ENCODE assay signal across 9 mouse cellular contexts in the genomic region with DNA sequence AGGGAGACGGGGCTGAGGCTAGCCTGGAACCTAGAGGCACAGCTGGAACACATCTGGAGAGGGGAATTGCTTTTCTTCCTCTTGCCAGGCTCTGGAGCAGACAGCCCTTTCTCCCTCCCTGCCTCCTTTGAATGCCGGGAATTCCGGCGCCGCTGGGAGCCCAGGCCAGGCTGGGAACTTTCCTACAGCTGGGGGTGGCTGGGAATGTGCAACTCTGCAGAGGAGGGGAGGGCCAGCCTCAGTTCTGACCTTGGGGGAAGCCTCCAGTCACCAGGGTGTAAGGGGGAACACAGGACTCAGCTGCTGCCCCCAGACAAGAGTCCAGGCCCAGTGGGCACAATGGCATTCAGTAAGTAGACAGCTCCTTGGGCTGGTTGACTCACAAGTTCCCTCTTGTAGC. TPM values are rescaled to one million over a fixed set of nuclear protein-coding genes. Genes with fewer than 3 reads are reported as not detected.
DNase-seq lines count a peak whose midpoint lies in the region; ATAC-seq lines count a peak whose summit lies in the region.
"Had no signal": no experiment of that assay in that cellular context is flagged by ENCODE, and none has a peak within 500 bp of the region (broad histone marks: within the 10 kb centered on the region; RNA-seq: fewer than 3 reads in every experiment).

No protein-coding gene starts in this region.

- no peaks in the 10 kb centered on the region for H3K9me3 ChIP-seq in heart, embryonic 11.5 days (replicated peaks; ENCODE audit: control insufficient read depth, low read length)
- no peaks in the 10 kb centered on the region for H3K9me3 ChIP-seq in kidney, embryonic 14.5 days (ENCODE audit: control insufficient read depth, low read length)

- H3K4me3 ChIP-seq in heart, embryonic 11.5 days (ENCODE audit: low read depth, low read length): no peak overlapping the region
- no peak overlapping the region for H3K4me3 ChIP-seq in kidney, embryonic 14.5 days (ENCODE audit: low read length)

- peak; percentile 49; the same call in 1 of the 2 replicates for ATAC-seq in heart, embryonic 11.5 days (replicated peaks; ENCODE audit: insufficient number of reproducible peaks, low FRiP score, low TSS enrichment)
- peak; percentile 44 for ATAC-seq in kidney, embryonic 14.5 days (ENCODE audit: low FRiP score, low TSS enrichment)

- 0 out of 2 replicates have a peak overlapping the region, but pooled peaks have one; percentile 34 for H3K9ac ChIP-seq in heart, embryonic 11.5 days (ENCODE audit: low read depth, low read length)
- peak overlapping the region; percentile 18; the same call in 1 of the 2 replicates for H3K9ac ChIP-seq in kidney, embryonic 14.5 days (ENCODE audit: low read depth, low read length)

- peak overlapping the region; percentile 33 for H3K4me2 ChIP-seq in heart, embryonic 11.5 days
- no peak overlapping the region for H3K4me2 ChIP-seq in kidney, embryonic 14.5 days (replicated peaks; ENCODE audit: low read depth, low read length)

- WGBS in heart, embryonic 11.5 days (ENCODE audit: insufficient replicate concordance): 9% methylated on average over 5 of the region's 5 CpGs
- 3% methylated on average over 5 of the region's 5 CpGs for WGBS in kidney, embryonic 14.5 days

- peaks cover 27% of the 10 kb centered on the region for H3K4me1 ChIP-seq in heart, embryonic 11.5 days (ENCODE audit: control insufficient read depth, insufficient read depth, low read length)
- H3K4me1 ChIP-seq in kidney, embryonic 14.5 days (ENCODE audit: control insufficient read depth, insufficient read depth, low read length): peaks cover 18% of the 10 kb centered on the region

- peak overlapping the region; percentile 87 for H3K27ac ChIP-seq in heart, embryonic 11.5 days (ENCODE audit: low read depth, low read length)
- peak overlapping the region; percentile 77; the same call in 1 of the 2 replicates for H3K27ac ChIP-seq in kidney, embryonic 14.5 days (ENCODE audit: low read depth, low read length)
- H3K27ac ChIP-seq: macrophage had no signal

- no peaks in the 10 kb centered on the region for H3K27me3 ChIP-seq in heart, embryonic 11.5 days (ENCODE audit: control insufficient read depth, insufficient read depth, low read length)
- H3K27me3 ChIP-seq in kidney, embryonic 14.5 days (ENCODE audit: control insufficient read depth, insufficient read depth, low read length): no peaks in the 10 kb centered on the region

- DNase-seq in ovary, adult 18-20 months (ENCODE audit: low spot score): peak; percentile 61
- no peak for DNase-seq in ovary, postnatal 14 days (ENCODE audit: low spot score)
- peak; percentile 79 to 90 for DNase-seq in lung, postnatal 4 days
- DNase-seq in layer of hippocampus, postnatal 36 days: no peak
- no peak for DNase-seq in spleen, postnatal 4 days (ENCODE audit: low spot score in 2 of 2)
- no peak for DNase-seq in layer of hippocampus, postnatal 10 days (ENCODE audit: low spot score in 2 of 2)

- peaks cover 44% of the 10 kb centered on the region for H3K36me3 ChIP-seq in heart, embryonic 11.5 days (ENCODE audit: control insufficient read depth, insufficient read depth, low read length)
- H3K36me3 ChIP-seq in kidney, embryonic 14.5 days (ENCODE audit: control insufficient read depth, insufficient read depth, low read length): peaks cover 57% of the 10 kb centered on the region

RNA-seq across cellular contexts. Expression of a gene that starts 6.5 kb away (rescaled TPM):
- polyA plus RNA-seq in heart, embryonic 11.5 days (2014; fragmentation: Nextera tagmentation; extraction: Ambion mirVana): 750 and 792 TPM in 2 replicates
- 1,287 and 1,567 TPM in 2 replicates for polyA plus RNA-seq in kidney, embryonic 14.5 days (2014; fragmentation: Nextera tagmentation; extraction: Ambion mirVana)
- total RNA-seq in layer of hippocampus, postnatal 36 days (2021): 100 to 1,000 TPM; 454 to 471 TPM
- 100 to 1,000 TPM; 563 to 624 TPM for total RNA-seq in layer of hippocampus, postnatal 10 days (2021)

RNA-seq across cellular contexts. Expression of a gene that starts 15.4 kb away (rescaled TPM):
- 44.6 and 47.8 TPM in 2 replicates for polyA plus RNA-seq in heart, embryonic 11.5 days (2014; fragmentation: Nextera tagmentation; extraction: Ambion mirVana)
- polyA plus RNA-seq in kidney, embryonic 14.5 days (2014; fragmentation: Nextera tagmentation; extraction: Ambion mirVana): 52.4 and 70.8 TPM in 2 replicates
- 1 to 10 TPM; 5.5 to 7.4 TPM for total RNA-seq in layer of hippocampus, postnatal 36 days (2021)
- 10 to 100 TPM; 13.5 to 13.6 TPM for total RNA-seq in layer of hippocampus, postnatal 10 days (2021)

RNA-seq across cellular contexts. Expression of a gene that starts 18.4 kb away (rescaled TPM):
- 55.2 and 60.3 TPM in 2 replicates for polyA plus RNA-seq in heart, embryonic 11.5 days (2014; fragmentation: Nextera tagmentation; extraction: Ambion mirVana)
- 46.6 and 84.5 TPM in 2 replicates for polyA plus RNA-seq in kidney, embryonic 14.5 days (2014; fragmentation: Nextera tagmentation; extraction: Ambion mirVana)
- total RNA-seq in layer of hippocampus, postnatal 36 days (2021): 100 to 1,000 TPM; 114 to 122 TPM
- total RNA-seq in layer of hippocampus, postnatal 10 days (2021): 100 to 1,000 TPM; 105 to 109 TPM

RNA-seq across cellular contexts. Expression of a gene that starts 23.1 kb away (rescaled TPM):
- 10.9 and 11.6 TPM in 2 replicates for polyA plus RNA-seq in heart, embryonic 11.5 days (2014; fragmentation: Nextera tagmentation; extraction: Ambion mirVana)
- polyA plus RNA-seq in kidney, embryonic 14.5 days (2014; fragmentation: Nextera tagmentation; extraction: Ambion mirVana): 8.3 and 10.7 TPM in 2 replicates
- total RNA-seq in layer of hippocampus, postnatal 36 days (2021): 1 to 10 TPM; 3.1 to 3.9 TPM
- total RNA-seq in layer of hippocampus, postnatal 10 days (2021): 1 to 10 TPM; 3.4 to 3.9 TPM

RNA-seq across cellular contexts. Expression of a gene that starts 35.5 kb away (rescaled TPM):
- polyA plus RNA-seq in heart, embryonic 11.5 days (2014; fragmentation: Nextera tagmentation; extraction: Ambion mirVana): 46.4 and 54.3 TPM in 2 replicates
- 54.5 and 68.8 TPM in 2 replicates for polyA plus RNA-seq in kidney, embryonic 14.5 days (2014; fragmentation: Nextera tagmentation; extraction: Ambion mirVana)
- 10 to 100 TPM; 18.3 to 19.6 TPM for total RNA-seq in layer of hippocampus, postnatal 36 days (2021)
- 10 to 100 TPM; 20.5 to 20.9 TPM for total RNA-seq in layer of hippocampus, postnatal 10 days (2021)

Comparison
In these comparisons a context has a peak if more than half of its experiments do, and no peak if none do; other contexts are left out.
1. DNase-seq: peak in ovary, adult 18-20 months (single experiment) and lung, postnatal 4 days (2 of 2); none in ovary, postnatal 14 days (single experiment), layer of hippocampus, postnatal 36 days (0 of 2), spleen, postnatal 4 days (0 of 2) and layer of hippocampus, postnatal 10 days (0 of 2).